Mouse (Mus musculus): ENCODE measurements around the gene Npm3.

- TF ChIP-seq CTCF (IDR thresholded peaks at IDR 0.05; ENCODE audit: borderline replicate concordance, insufficient read depth, low read length) (no peak), POLR2A (IDR thresholded peaks at IDR 0.05; ENCODE audit: low read depth, low read length) (no peak)
Measured at GRCm38 (mm10) chr19:45748206-45748605, 1.2 kb downstream of the Npm3 start.
